Mouse (Mus musculus) midbrain, embryonic 11.5 days (tissue): ENCODE measurements at regions not wholly inside any gene's neighbourhood (a gene's known extent, or its start where the extent isn't known, plus 50 kb on each side); places are given as distances from the start of the nearest gene placed in this dataset.

Source experiments
- ATAC-seq: fragments of 200-750 bp; cut with Nextera tagmentation; 2 replicates; pipeline ENCODE4 v1.8.0; 2017; ENCODE audit warnings: moderate TSS enrichment, moderate library complexity; ENCODE audit not compliant: low FRiP score
- DNase-seq: peaks from one replicate; pipeline ENCODE4 v3.0.0; 2015; ENCODE audit warnings: low spot score; ENCODE audit errors: missing footprints
- H3K27ac ChIP-seq: fragments of 300-500 bp; sonication (generic); 2 replicates; pipeline ENCODE4 v1.5.1; 2014; ENCODE audit warnings: low read depth, low read length
- H3K27me3 ChIP-seq: fragments of 300-500 bp; sonication (generic); 2 replicates; pipeline ENCODE4 v1.6.1; 2014; ENCODE audit warnings: mild to moderate bottlenecking, low read length, moderate library complexity, mixed read lengths; ENCODE audit not compliant: control insufficient read depth, insufficient read depth
- H3K36me3 ChIP-seq: fragments of 300-500 bp; sonication (generic); 2 replicates; pipeline ENCODE4 v1.6.1; 2014; ENCODE audit warnings: mild to moderate bottlenecking, low read length, moderate library complexity, mixed read lengths; ENCODE audit not compliant: control insufficient read depth, insufficient read depth
- H3K4me1 ChIP-seq: fragments of 300-500 bp; sonication (generic); 2 replicates; pipeline ENCODE4 v1.6.1; 2014; ENCODE audit warnings: low read length; ENCODE audit not compliant: control insufficient read depth, insufficient read depth
- H3K4me2 ChIP-seq: fragments of 300-500 bp; sonication (generic); 2 replicates; pipeline ENCODE4 v1.6.1; 2014; ENCODE audit warnings: mild to moderate bottlenecking, moderate library complexity
- H3K4me3 ChIP-seq: fragments of 300-500 bp; sonication (generic); 2 replicates; pipeline ENCODE4 v1.5.1; 2014; ENCODE audit warnings: low read depth, low read length
- H3K9ac ChIP-seq: fragments of 300-500 bp; sonication (generic); 2 replicates; pipeline ENCODE4 v1.6.1; 2014; ENCODE audit warnings: low read length
- H3K9me3 ChIP-seq: fragments of 300-500 bp; sonication (generic); 2 replicates; pipeline ENCODE4 v1.6.1; 2016; ENCODE audit warnings: low read length; ENCODE audit not compliant: control insufficient read depth
- WGBS: fragments of 180-500 bp; shearing (Covaris S2); extraction: QIAGEN DNeasy Blood & Tissue Kit; methylation state at CpG from one replicate; pipeline ENCODE4 v1.1.7; 2014; 5-methylcytosine and 5-hydroxymethylcytosine counted together

- Histone ChIP-seq H3K9me3 (no peaks in the 10 kb centered on the region), H3K27me3 (no peaks in the 10 kb centered on the region; the same call in 1 of the 2 replicates), H3K27ac (no peak overlapping the region), H3K36me3 (no peaks in the 10 kb centered on the region), H3K4me3 (no peak overlapping the region), H3K4me1 (no peaks in the 10 kb centered on the region), H3K9ac (no peak overlapping the region), H3K4me2 (no peak overlapping the region)
- DNase-seq: no peak
- WGBS: 68% methylated on average over 4 of the region's 4 CpGs
- ATAC-seq: 0 out of 2 replicates have a peak, but pooled peaks have one; percentile 24
Measured at GRCm38 (mm10) chr6:100132916-100133600, 154.2 kb downstream of the Rybp start.

- Histone ChIP-seq H3K27ac (no peak overlapping the region), H3K9me3 (no peaks in the 10 kb centered on the region), H3K4me2 (no peak overlapping the region), H3K4me1 (no peaks in the 10 kb centered on the region), H3K36me3 (no peaks in the 10 kb centered on the region), H3K4me3 (no peak overlapping the region), H3K9ac (no peak overlapping the region), H3K27me3 (no peaks in the 10 kb centered on the region)
- 0 out of 2 replicates have a peak, but pooled peaks have one; percentile 11 for ATAC-seq
- 54% methylated on average over 15 of the region's 15 CpGs for WGBS
- DNase-seq: no peak
Measured at GRCm38 (mm10) chr6:100127221-100128143, 159.8 kb downstream of the Rybp start.

GRCm38 (mm10) chr6:100126736-100127135, 160.5 kb downstream of the Rybp start:
- DNase-seq (no peak), ATAC-seq (no peak; the same call in 1 of the 2 replicates)
- H3K4me2 ChIP-seq: no peak overlapping the region
- H3K4me1 ChIP-seq: no peaks in the 10 kb centered on the region
- 46% methylated on average over 8 of the region's 8 CpGs for WGBS
- no peak overlapping the region for H3K27ac ChIP-seq
- no peak overlapping the region for H3K4me3 ChIP-seq
- no peak overlapping the region for H3K9ac ChIP-seq
- H3K36me3 ChIP-seq: no peaks in the 10 kb centered on the region
- no peaks in the 10 kb centered on the region for H3K27me3 ChIP-seq
- no peaks in the 10 kb centered on the region for H3K9me3 ChIP-seq

GRCm38 (mm10) chr6:100126326-100126725, 161.0 kb downstream of the Rybp start:
- H3K9me3 ChIP-seq: no peaks in the 10 kb centered on the region
- no peaks in the 10 kb centered on the region for H3K4me1 ChIP-seq
- H3K27me3 ChIP-seq: no peaks in the 10 kb centered on the region
- no peak overlapping the region for H3K27ac ChIP-seq
- no peak for DNase-seq
- ATAC-seq: no peak
- no peak overlapping the region for H3K9ac ChIP-seq
- no peak overlapping the region for H3K4me2 ChIP-seq
- no peak overlapping the region for H3K4me3 ChIP-seq
- no peaks in the 10 kb centered on the region for H3K36me3 ChIP-seq
- WGBS: 77% methylated on average over 3 of the region's 3 CpGs

- no peaks in the 10 kb centered on the region for H3K27me3 ChIP-seq
- H3K4me1 ChIP-seq: peaks cover 5% of the 10 kb centered on the region; the same call in 1 of the 2 replicates
- no peak overlapping the region for H3K27ac ChIP-seq
- no peaks in the 10 kb centered on the region for H3K36me3 ChIP-seq
- H3K4me2 ChIP-seq: no peak overlapping the region
- ATAC-seq (no peak), DNase-seq (no peak)
- no peak overlapping the region for H3K4me3 ChIP-seq
- no peaks in the 10 kb centered on the region for H3K9me3 ChIP-seq
- no peak overlapping the region for H3K9ac ChIP-seq
- 51% methylated on average over 6 of the region's 6 CpGs for WGBS
Measured at GRCm38 (mm10) chr6:100121240-100121639, 166.0 kb downstream of the Rybp start.

- Histone ChIP-seq H3K27ac (no peak overlapping the region), H3K9me3 (no peaks in the 10 kb centered on the region), H3K9ac (no peak overlapping the region), H3K4me3 (no peak overlapping the region), H3K36me3 (no peaks in the 10 kb centered on the region), H3K27me3 (no peaks in the 10 kb centered on the region), H3K4me2 (no peak overlapping the region), H3K4me1 (peaks cover 5% of the 10 kb centered on the region; the same call in 1 of the 2 replicates)
- WGBS: 54% methylated on average over 16 of the region's 16 CpGs
- ATAC-seq (no peak), DNase-seq (peak; percentile 89)
Measured at GRCm38 (mm10) chr6:100120017-100120944, 167.0 kb downstream of the Rybp start.

- 80% methylated on average over 3 of the region's 3 CpGs for WGBS
- Histone ChIP-seq H3K4me2 (no peak overlapping the region), H3K4me1 (peaks cover 5% of the 10 kb centered on the region; the same call in 1 of the 2 replicates), H3K9ac (no peak overlapping the region), H3K4me3 (no peak overlapping the region), H3K36me3 (no peaks in the 10 kb centered on the region), H3K9me3 (no peaks in the 10 kb centered on the region), H3K27ac (no peak overlapping the region), H3K27me3 (no peaks in the 10 kb centered on the region)
- ATAC-seq (no peak), DNase-seq (no peak)
Measured at GRCm38 (mm10) chr6:100117084-100117483, 170.2 kb downstream of the Rybp start.

GRCm38 (mm10) chr6:100113393-100114137, 173.7 kb downstream of the Rybp start:
- ATAC-seq: peak; percentile 24; the same call in 1 of the 2 replicates
- no peaks in the 10 kb centered on the region; the same call in 1 of the 2 replicates for H3K27me3 ChIP-seq
- 56% methylated on average over 4 of the region's 4 CpGs for WGBS
- no peaks in the 10 kb centered on the region for H3K4me1 ChIP-seq
- no peak overlapping the region for H3K4me2 ChIP-seq
- DNase-seq: no peak
- H3K36me3 ChIP-seq: no peaks in the 10 kb centered on the region
- no peaks in the 10 kb centered on the region for H3K9me3 ChIP-seq
- H3K4me3 ChIP-seq: no peak overlapping the region
- no peak overlapping the region for H3K27ac ChIP-seq
- no peak overlapping the region for H3K9ac ChIP-seq
